Mouse (Mus musculus) monocyte, adult 2 months (primary cell): Measurements from ENCODE around the gene Frs3.
"Not testable (repeated sequence)": the region's sequence is repeated elsewhere in the genome, so short reads cannot be mapped to it uniquely, and the experiment has no call there.

ENCODE experiments used
- DNase-seq, 2 experiments: peaks; one replicate each; pipeline ENCODE4 v3.0.0; 2022; ENCODE audit warnings: low spot score in 2 of 2, low read depth in 1 of 2

The Frs3 gene

GRCm38 (mm10) chr17:47688608-47689575, at the start of gene Frs3:
Frs3 (plus strand) TSS chr17:47689030.
- DNase-seq = no peak

DNA sequence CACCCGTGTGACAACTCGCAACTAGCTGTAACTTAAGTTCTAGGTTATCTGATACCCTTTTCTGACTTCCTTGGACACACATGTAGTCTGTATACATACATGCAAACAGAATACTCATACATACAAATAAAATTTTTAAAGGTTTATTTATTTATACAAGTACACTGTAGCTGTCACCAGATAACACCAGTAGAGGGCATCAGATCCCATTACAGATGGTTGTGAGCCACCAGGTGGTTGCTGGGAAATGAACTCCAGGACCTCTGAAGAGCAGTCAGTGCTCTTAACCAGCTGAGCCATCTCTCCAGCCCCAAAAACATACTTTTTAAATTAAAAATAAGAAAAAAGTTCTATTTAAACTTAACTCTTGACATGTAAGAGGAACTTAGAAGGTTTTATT, 45.8 kb upstream of the Frs3 start:
- no peak for DNase-seq

GRCm38 (mm10) chr17:47646683-47647082, 42.1 kb upstream of the Frs3 start:
- peak; percentile 35 to 58 for DNase-seq

DNA sequence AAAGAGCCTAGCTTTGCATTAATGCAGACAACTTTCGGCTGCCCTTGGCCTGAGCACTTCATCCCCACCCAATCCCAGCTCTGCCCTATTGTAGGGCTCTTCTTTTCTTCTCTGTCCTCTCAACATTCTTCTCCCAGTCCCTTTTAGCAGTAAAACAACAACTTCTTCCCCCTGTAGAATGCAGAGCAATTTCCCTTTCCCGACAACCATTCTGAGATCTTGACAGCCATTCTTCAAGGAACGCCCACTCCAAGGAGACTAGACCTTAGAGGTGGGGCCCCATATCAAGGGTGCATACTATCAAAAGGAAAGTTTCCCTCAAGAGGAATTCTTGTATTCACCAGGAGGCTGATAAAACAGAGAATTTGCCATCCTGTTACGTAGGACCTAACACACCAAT, 39.9 kb upstream of the Frs3 start:
- DNase-seq = no peak

- no peak for DNase-seq
Measured at GRCm38 (mm10) chr17:47651953-47652352, 36.9 kb upstream of the Frs3 start.

DNA sequence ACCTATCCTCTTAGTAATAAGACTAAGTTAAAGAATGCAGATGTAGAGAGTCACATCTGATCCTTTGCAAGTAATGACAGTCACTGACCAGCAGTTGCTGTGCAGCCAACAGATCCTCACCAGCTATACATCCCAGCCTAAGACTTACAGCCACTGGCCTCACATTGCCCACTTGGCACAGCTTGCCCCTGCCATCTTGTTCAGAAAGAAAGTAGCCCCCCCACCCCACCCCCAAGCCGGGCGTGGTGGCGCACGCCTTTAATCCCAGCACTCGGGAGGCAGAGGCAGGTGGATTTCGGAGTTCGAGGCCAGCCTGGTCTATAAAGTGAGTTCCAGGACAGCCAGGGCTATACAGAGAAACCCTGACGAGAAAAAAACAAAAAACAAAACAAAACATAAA, 34.5 kb upstream of the Frs3 start:
- DNase-seq = not testable (repeated sequence)

GRCm38 (mm10) chr17:47655697-47656096, 33.1 kb upstream of the Frs3 start:
- DNase-seq = no peak

DNA sequence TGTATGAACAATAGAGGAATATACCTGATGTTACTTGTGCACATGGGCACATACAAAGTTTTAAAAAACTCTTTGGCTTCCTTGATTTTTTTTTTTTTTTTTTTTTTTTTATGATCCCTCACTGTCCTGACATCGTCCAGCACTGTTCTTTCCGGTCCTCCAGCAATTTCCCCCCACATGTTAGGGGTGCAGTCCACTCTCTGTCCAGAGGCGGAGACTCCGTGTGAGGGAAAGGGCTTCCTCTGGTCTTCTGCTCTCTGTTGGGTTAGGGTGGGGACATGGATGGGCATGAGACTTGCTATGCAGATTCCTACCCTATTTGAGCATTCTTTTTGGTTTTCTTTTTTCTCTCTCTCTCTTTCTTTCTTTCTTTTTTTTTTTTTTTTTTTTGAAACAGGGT, 30.9 kb upstream of the Frs3 start:
- DNase-seq = no peak

- DNase-seq = no peak
Measured at GRCm38 (mm10) chr17:47658741-47659243, 30.0 kb upstream of the Frs3 start.

DNA sequence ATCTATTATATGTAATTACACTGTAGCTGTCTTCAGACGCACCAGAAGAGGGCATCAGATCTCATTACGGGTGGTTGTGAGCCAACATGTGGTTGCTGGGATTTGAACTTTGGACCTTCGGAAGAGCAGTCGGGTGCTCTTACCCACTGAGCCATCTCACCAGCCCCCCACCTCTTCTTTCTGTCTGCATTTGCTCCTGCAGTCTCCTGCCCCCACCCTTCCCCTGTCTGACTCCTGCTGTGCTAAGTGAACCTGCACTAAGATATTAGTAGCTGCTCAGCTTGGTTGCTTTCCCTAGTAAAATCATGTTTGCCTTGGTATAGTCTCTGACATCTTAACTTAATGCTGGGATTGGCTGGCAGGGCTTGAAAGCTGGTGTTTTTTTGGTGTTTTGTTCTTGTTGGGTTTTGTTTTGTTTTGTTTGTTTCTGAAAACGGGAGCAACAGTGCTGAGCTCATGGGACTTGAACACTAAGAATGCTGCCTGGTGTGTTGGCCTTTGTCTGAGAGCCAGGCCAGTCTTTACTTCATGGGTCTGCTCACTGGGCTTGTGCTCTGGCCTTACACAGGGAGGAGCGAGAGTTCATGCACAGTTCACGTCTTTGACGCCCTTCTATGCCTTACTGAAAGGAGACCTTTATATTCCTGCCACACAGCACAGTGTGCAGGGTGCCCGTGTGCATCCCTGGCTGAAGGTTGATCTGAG, 25.7 kb upstream of the Frs3 start:
- DNase-seq = no peak

DNA sequence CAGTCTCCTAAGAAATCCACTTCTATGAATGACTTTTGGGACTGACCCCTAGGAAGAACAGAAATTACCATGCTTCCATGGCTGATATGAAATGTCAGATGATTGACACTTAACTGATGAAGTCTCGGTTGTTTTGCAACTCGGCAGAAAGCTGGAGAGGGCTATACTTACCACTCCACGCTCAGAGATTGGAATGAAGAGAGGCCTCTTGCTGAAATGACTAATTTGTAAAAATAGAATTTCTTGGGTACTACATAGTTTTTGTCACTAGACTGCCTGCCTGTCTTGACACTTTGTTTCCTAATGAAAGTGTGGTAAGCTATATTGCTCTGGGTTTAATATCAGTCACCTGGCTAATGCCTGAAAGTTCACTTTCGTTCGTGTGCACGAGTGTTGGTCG, 24.4 kb upstream of the Frs3 start:
- DNase-seq = no peak

GRCm38 (mm10) chr17:47669166-47669565, 19.7 kb upstream of the Frs3 start:
- DNase-seq = no peak

- no peak for DNase-seq
Measured at GRCm38 (mm10) chr17:47671988-47672310, 16.9 kb upstream of the Frs3 start.

GRCm38 (mm10) chr17:47672311-47673111, 16.3 kb upstream of the Frs3 start:
- DNase-seq = no peak

- DNase-seq = peak in 1 of 2 experiments; percentile 49
Measured at GRCm38 (mm10) chr17:47676581-47676980, 12.2 kb upstream of the Frs3 start.

- DNase-seq = no peak
Measured at GRCm38 (mm10) chr17:47678238-47678637, 10.6 kb upstream of the Frs3 start.

GRCm38 (mm10) chr17:47678702-47679101, 10.1 kb upstream of the Frs3 start:
- no peak for DNase-seq

GRCm38 (mm10) chr17:47682836-47683235, 6.0 kb upstream of the Frs3 start:
- DNase-seq = no peak

DNA sequence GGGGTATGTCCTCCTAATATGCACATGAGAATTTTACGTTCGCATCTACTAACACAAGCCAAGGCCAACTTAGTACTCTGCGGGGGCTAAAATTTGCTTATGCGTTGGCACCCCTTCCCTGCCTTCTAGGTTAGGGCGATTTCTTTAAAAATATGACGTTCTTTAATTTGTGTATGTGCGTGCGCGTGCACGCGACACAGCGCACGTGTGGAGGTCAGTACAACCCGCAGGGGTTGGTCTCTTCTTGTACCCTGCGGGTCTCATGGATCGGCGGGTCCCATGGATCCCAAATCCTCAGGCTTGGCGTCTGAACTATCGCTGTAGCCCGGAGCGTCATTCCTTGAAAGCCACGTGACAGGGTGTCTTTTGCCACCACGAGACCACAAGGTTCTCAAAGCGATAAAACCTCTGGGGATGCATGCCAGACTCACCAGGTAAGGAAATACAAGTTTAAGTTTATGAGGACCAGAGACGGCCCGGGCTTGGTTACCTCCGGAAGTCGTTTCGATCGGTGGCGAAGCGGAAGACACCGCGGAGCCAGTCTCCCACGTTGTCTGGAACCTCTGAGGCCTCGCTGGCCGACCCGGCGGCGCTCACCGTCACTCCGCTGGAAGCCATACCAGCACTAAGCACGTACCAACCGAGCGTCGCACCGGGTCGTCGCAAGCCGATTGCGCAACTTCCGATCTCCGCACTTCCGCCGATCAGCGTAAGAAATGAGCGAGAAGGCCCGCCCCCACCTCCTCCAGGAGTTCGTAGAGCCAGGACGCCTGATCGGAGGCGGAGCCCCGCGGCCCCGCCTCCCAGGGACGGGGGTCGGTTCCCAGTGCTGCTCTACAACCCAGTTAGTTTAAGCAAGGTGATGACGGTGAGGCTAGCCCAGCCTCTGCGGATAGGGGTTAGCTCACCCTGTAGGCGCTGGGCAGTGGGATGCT, 1.2 kb upstream of the Frs3 start:
- peak; percentile 74 to 85 for DNase-seq

- DNase-seq = no peak
Measured at GRCm38 (mm10) chr17:47688344-47688607, 554 bp upstream of the Frs3 start, which contains the start of gene Tomm6. Tomm6 (minus strand) TSS chr17:47688386.
